Mouse (Mus musculus): ENCODE data around the gene Slc16a9.

Gene Slc16a9

DNA sequence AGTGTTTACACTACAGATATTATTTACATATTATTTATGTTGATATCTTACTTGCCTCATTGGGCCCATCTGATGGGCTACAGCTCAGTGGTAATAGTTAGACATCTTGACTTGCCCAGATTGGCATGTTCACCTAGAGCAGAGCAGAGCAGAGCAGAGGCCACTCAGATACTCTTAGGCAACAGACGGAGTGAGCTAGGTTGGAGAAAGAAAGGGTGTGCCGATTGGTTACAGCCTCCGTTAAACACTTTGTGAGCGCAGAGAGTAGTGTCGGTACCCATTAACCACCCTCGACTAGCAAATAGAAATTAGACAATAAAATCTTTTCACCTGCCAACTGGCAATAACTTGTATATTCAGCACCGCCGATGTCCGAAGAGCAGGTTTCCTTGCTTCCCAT lies 1.2 kb downstream of the Slc16a9 start:
- no peak for DNase-seq (ENCODE audit: inconsistent age in 2 of 2, low spot score in 1 of 2)

DNA sequence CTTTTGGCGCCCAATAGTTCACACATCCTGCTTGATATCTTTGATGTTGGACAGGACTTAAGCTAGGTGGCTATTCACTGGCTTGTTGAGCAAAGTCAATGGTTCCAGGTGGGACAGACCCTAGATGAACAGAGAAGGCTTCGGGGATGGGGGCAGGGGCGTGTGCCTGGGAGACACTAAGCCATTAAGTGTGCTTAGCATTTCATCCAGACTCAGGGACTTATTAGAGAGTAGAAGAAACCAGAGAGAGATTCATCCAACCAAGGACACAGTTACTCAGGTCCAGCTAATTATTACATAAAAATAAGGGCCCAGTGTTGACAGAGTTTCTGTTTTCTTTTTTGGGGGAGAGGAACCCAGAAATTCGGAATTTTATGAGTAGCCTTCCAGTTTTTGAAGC lies 5.5 kb downstream of the Slc16a9 start:
- DNase-seq (ENCODE audit: inconsistent age in 2 of 2, low spot score in 1 of 2), result peak in 1 of 2 experiments; percentile 36

DNA sequence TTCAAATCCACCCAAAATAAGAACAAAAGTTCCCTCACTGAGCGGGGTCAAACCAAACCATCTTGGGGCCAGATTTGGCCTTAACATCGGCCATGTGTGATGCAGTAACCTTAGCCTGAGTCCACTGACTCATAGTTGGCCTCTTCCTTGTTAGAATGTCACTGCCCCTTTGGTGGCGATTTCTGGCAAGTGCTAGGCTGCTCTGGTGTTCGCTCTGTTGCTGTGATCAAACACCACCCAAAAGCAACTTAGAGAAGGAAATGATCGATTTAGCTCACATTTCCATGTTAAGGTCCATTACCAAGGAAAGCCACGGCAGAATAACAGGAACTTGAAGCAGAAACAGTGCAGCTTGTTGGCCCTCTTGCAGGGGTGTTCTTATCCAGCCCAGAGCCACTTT lies 5.9 kb downstream of the Slc16a9 start:
- DNase-seq (ENCODE audit: inconsistent age in 2 of 2, low spot score in 1 of 2), result peak; percentile 36 to 68

DNA sequence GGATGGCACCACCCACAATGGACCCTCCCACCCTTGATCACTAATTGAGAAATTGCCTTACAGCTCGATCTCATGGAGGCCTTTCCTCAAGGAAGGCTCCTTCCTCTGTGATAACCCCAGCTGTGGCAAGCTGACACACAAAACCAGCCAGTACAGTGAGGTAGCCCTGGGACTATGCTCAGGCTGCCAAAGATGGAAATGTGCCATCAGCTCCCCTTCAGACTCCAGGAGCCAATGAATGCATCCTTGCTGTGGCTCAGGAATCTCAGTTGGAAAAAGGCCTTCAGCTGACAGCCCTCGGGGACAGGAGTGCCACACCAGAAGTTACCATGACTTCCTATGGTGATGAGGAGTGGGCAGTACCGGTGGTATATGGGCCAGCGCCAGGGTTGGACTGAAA lies 9.8 kb downstream of the Slc16a9 start:
- peak in 1 of 2 experiments; percentile 14 for DNase-seq (ENCODE audit: inconsistent age in 2 of 2, low spot score in 1 of 2)

- peak in 1 of 2 experiments; percentile 25 for DNase-seq (ENCODE audit: inconsistent age in 2 of 2, low spot score in 1 of 2)
Measured at GRCm38 (mm10) chr10:70255601-70256210, 10.8 kb downstream of the Slc16a9 start.

DNA sequence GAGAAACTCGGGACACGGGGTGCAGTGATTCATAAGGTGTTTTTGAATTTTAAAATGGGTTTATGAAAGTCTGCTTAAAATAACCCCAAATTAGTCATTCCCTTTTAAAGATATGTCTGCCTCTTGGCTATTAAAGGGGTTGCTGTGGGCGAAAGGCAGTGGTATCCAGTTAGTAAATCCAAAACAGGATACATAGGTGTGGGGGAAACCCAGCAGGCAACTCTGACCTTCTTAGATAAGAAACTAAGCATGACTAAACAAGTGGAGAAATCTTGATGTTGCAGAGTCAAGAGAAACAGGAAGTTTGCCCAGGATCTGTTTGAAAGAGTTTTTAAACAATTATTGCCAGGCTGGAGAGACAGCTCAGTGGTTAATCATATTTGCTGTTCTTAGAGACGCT lies 12.1 kb downstream of the Slc16a9 start:
- DNase-seq (ENCODE audit: inconsistent age in 2 of 2, low spot score in 1 of 2), result peak in 1 of 2 experiments; percentile 58

DNA sequence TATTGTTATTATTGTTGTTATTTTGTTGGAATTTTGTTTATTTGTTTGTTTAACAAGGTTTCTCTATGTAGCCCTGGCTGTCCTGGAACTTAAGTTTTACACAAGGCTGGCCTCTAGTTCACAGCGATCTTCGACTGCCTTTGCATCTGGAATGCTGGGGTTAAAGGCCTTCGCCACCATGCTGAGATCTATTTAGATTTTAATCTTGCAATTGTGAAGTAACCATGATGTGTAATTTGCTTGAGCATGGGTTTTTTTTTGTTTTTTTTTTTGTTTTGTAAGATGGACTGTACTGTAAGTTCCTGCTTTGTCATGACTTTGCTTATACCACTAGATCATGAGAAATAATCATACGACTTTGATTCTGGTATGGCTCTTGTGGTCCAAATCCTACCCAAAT lies 16.0 kb downstream of the Slc16a9 start:
- no peak for DNase-seq (ENCODE audit: inconsistent age in 2 of 2, low spot score in 1 of 2)

GRCm38 (mm10) chr10:70262051-70262450 lies 17.2 kb downstream of the Slc16a9 start:
- DNase-seq (ENCODE audit: inconsistent age in 2 of 2, low spot score in 1 of 2), result no peak

- DNase-seq (ENCODE audit: inconsistent age in 2 of 2, low spot score in 1 of 2), result peak in 1 of 2 experiments; percentile 33
Measured at GRCm38 (mm10) chr10:70263681-70264189, 18.8 kb downstream of the Slc16a9 start.

DNA sequence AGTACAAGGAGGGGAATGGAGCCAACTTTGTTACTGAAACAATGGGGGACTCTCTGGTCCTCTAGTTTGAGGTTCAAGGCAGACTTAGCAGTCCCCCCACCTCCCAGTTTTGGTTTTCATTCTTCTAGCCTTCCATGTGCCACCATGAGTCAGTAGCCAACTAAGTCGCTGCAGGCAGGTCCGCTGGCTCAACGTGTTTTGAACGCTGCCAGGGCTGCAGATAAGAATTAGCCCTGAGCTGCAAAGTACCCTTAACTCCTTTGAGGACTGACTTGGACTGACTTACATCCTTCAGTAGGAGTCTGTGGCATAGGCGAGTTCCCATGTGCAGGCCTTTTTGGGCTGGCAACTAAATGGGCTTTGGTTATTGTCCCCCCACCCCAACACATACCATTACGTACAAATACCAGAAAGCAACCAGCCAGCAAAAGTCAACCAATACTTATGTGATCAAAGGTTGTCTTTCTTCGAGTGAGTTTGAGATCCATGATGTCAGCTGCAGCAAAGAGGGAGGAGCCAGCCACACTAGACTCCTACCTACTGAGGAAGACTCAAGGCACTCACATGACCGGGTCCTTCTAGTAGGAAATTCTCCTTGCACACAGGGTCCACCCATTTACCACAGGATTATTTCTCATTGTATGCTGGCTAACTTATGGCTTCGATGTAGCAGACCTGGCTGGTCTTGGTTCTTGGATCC lies 19.6 kb downstream of the Slc16a9 start:
- no peak for DNase-seq (ENCODE audit: inconsistent age in 2 of 2, low spot score in 1 of 2)

DNA sequence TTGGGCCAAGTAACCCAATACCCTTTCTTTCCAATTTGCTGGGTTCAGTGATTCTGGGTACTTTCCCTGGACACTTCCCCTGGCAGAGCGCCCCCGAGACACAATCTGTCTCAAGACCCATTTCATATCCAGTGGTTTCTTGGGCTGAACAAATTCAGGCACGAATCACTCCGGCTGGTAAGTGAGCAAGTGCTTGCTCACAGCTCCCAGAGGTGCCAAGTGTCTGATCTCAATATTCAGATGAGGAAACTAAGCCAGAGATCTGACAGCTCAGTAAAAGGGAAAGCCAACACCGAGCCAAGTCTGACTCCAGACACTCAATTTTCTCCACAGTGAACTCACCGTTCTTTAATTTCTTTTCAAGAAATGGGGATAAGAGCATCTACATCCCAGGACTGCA lies 21.6 kb downstream of the Slc16a9 start:
- DNase-seq (ENCODE audit: inconsistent age in 2 of 2, low spot score in 1 of 2), result no peak

- DNase-seq (ENCODE audit: inconsistent age in 2 of 2, low spot score in 1 of 2), result peak in 1 of 2 experiments; percentile 77
Measured at GRCm38 (mm10) chr10:70268581-70269446, 23.9 kb downstream of the Slc16a9 start.

DNA sequence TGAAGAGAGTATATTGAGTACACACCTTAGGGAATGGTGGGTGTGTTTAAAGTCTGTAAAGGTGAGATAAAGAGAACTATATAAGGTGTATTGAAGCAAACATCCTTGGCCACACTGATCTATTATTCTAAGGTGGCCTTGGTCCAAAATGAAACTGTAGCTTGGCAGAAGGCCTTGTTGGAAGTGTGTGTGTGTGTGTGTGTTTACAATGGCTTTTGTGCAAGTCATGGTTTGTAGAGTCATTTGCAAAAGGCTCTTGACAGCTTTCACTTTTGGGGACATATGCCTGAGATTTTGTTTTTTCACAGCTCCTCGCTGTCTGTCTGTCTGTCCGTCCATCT lies 24.5 kb downstream of the Slc16a9 start:
- DNase-seq (ENCODE audit: inconsistent age in 2 of 2, low spot score in 1 of 2), result peak in 1 of 2 experiments; percentile 50

DNA sequence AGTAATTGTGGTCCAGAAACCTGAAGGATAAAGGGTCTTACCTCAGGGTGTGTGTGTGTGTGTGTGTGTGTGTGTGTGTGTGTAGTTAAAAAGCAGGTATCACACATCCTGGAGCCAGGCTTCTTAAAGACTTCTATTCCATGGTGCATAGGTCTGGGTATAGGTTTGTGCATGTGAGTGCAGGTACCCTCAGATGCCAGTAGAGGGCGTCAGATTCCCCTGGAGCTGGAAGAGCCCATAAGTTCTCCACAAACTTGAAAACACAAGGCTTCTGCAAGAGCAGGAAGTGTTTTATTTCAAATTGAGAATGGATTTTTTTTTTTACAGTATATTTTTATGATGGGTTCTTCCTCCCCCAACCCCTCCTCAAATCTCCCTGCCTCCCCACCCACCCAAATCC lies 31.8 kb downstream of the Slc16a9 start:
- DNase-seq (ENCODE audit: inconsistent age in 2 of 2, low spot score in 1 of 2), result no peak

DNA sequence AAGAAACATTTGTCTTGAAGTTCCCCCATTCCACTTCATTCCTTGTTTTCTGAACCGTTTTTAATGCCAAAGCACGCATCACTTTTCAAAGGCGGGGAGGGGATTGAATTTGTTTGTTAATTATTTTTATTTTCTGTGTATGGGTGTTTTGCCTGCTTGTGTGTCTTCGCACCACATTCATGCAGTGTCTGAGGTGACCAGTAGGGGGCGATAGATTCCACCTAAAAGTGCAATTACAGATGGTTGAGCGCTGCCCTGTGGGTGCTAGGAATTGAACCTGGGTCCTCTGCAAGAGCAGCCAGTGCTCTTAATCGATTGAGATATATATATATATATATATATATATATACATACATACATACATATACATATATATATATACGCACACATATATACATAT lies 34.4 kb downstream of the Slc16a9 start:
- DNase-seq (ENCODE audit: inconsistent age in 2 of 2, low spot score in 1 of 2), result no peak

DNA sequence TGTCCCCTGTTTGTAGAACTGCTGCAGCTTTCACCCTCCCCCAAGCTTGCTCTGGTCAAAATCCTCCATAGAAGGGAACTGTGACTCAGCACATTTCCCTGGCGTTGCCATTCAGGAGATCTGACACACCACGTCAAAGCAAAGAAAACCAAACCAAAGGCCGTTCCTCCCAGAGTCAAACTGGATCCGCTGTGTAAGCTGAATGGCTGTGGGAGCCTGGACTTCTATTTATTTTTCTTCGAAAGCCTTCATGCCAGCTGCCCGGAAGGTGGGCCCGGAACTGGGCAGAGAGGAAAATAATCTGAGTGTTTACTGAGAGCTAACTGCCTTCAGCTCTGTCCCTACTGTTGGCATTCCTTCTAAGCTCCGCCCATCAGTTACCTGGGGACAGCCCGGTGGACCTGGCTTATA lies 42.9 kb downstream of the Slc16a9 start:
- DNase-seq (ENCODE audit: inconsistent age in 2 of 2, low spot score in 1 of 2), result peak; percentile 74 to 90

DNA sequence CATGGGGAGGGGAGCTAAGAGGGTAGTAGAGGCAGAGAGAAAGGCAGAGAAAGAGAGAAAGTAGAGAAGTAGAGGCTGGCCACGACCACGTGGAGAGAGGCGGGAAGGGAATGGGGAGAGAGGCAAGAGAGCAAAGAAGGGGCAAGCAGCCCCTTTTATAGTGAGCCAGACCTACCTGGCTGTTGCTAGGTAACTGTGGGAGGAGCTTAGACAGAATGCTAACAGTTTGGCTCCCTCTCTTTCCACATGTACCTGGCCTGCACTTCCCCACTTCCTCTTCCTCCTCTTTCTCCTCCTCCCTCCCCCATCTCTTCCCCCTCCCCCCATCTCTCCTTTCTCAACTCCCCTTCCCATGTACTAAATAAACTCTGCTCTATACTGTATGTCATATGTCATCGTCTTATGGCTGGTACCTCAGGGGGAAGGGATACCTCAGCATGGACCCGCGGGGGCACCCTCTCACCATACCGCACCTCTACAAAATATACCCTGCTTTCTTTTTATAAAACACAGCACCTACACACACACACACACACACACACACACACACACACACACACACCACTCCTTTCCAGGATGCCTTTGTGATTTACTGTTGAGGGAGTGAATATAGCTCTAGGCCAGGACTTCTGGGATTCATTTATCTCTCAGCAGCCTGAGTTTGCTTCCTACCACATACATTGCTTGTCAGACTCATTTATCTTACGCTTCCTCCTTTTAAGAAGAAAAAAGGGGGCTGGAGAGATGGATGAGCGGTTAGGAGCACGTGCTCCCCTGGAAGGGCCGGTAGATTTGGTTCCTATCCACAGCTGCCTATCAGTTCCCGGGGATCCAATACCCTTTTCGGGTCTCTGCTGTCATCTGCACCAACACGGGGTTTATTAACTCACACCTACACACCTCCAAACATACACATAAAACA lies 43.8 kb downstream of the Slc16a9 start:
- no peak for DNase-seq (ENCODE audit: inconsistent age in 2 of 2, low spot score in 1 of 2)

- DNase-seq (ENCODE audit: inconsistent age in 2 of 2, low spot score in 1 of 2), result peak in 1 of 2 experiments; percentile 40
Measured at GRCm38 (mm10) chr10:70292014-70292413, 47.1 kb downstream of the Slc16a9 start.

DNA sequence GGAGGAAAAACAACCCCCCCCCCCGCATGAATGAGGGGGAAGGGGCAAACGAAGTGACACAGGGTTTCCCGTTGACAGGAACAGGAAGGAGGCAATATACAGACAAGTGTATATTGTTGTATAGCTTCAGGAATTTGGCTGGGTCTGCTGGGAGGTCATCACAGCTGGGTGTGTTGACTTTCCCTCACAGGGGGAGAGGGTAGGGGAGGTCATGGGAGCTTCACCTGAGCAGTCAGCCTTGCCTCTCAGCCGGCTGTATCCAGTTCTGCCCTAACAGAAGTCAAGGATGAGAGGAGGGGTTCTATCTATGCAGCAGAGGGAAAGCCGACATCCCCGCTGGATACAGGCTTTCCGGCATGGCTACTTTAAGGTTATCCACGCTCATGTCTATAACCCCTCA lies 49.2 kb downstream of the Slc16a9 start:
- DNase-seq (ENCODE audit: inconsistent age in 2 of 2, low spot score in 1 of 2), result no peak

DNA sequence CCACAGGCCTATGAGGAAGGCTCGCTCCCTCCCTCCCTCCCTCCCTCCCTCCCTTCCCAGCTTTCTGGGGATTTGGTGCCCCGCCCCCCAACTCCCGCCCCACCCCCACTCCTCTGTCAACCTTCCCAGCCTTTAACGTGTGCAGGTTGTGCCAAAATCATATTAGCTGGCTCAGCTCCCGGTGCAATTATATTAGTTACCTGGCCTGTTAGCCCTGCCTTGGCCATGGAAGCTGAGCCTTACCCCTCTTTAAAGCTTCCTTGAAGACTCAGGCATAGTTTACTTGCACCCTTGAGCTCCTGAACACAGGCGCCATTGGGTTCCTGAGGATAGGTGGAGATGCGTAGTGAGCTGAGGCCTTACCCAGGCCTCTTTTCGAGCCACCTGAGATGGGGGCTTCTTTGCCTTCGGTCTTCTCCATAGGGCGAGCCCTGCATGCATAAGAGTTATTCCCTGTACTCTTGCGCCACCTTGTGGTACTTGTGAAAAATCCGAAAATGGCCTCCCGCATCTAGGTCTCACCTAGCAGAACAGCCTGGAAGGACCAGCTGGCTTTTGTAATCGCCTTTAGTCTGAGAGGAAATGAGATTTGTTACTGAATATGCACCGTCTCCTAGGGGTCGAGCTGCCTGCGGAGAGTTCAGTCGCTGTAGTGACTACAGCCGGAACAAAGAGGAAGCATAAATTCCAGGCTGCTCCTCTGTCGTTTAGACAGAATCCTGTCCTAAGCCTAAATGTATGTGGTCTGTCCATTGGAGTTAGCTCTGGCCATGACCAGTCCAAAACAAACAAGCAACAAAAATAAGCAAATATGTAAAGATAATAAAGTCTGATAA lies 51.8 kb downstream of the Slc16a9 start:
- DNase-seq (ENCODE audit: inconsistent age in 2 of 2, low spot score in 1 of 2), result peak; percentile 79 to 95

All from adrenal gland, adult (tissue).